Mouse (Mus musculus) cerebellum, postnatal 4 days (tissue): ENCODE results near the gene Bckdhb.
"Not testable (repeated sequence)": the region's sequence is repeated elsewhere in the genome, so short reads cannot be mapped to it uniquely, and the experiment has no call there.

ENCODE experiments used
- DNase-seq, 2 experiments: peaks; one replicate each; pipeline ENCODE4 v3.0.0; 2022; ENCODE audit warnings: low spot score in 2 of 2, mixed read lengths in 1 of 2

Gene Bckdhb

GRCm38 (mm10) chr9:84045632-84046031 lies 120.7 kb downstream of the Bckdhb start:
- no peak for DNase-seq

- DNase-seq = no peak
Observed at GRCm38 (mm10) chr9:84046334-84046733, 121.4 kb downstream of the Bckdhb start.

GRCm38 (mm10) chr9:84046961-84047360 lies 122.0 kb downstream of the Bckdhb start:
- DNase-seq = no peak

GRCm38 (mm10) chr9:84047436-84047835 lies 122.5 kb downstream of the Bckdhb start:
- no peak for DNase-seq

- DNase-seq = no peak
Observed at GRCm38 (mm10) chr9:84049142-84049541, 124.2 kb downstream of the Bckdhb start.

- no peak for DNase-seq
Observed at GRCm38 (mm10) chr9:84050867-84051635, 126.1 kb downstream of the Bckdhb start.

GRCm38 (mm10) chr9:84055125-84055807 lies 130.3 kb downstream of the Bckdhb start:
- no peak for DNase-seq

- not testable (repeated sequence) for DNase-seq
Observed at GRCm38 (mm10) chr9:84060781-84061180, 135.8 kb downstream of the Bckdhb start.

GRCm38 (mm10) chr9:84063617-84064016 lies 138.7 kb downstream of the Bckdhb start:
- DNase-seq = no peak

- no peak for DNase-seq
Observed at GRCm38 (mm10) chr9:84064113-84064512, 139.2 kb downstream of the Bckdhb start.

GRCm38 (mm10) chr9:84070247-84070646 lies 145.3 kb downstream of the Bckdhb start:
- no peak for DNase-seq

- DNase-seq = no peak
Observed at GRCm38 (mm10) chr9:84070740-84071139, 145.8 kb downstream of the Bckdhb start.

- no peak for DNase-seq
Observed at GRCm38 (mm10) chr9:84072534-84072933, 147.6 kb downstream of the Bckdhb start.

GRCm38 (mm10) chr9:84073237-84073636 lies 148.3 kb downstream of the Bckdhb start:
- no peak for DNase-seq

- no peak for DNase-seq
Observed at GRCm38 (mm10) chr9:84083551-84083950, 158.6 kb downstream of the Bckdhb start.

GRCm38 (mm10) chr9:84084686-84085085 lies 159.7 kb downstream of the Bckdhb start:
- DNase-seq = no peak

GRCm38 (mm10) chr9:84090316-84091063 lies 165.5 kb downstream of the Bckdhb start:
- no peak for DNase-seq

GRCm38 (mm10) chr9:84092994-84093393 lies 168.0 kb downstream of the Bckdhb start:
- no peak for DNase-seq

- DNase-seq = no peak
Observed at GRCm38 (mm10) chr9:84094111-84094510, 169.2 kb downstream of the Bckdhb start.

GRCm38 (mm10) chr9:84096484-84097015 lies 171.6 kb downstream of the Bckdhb start:
- no peak for DNase-seq

GRCm38 (mm10) chr9:84103344-84103743 lies 178.4 kb downstream of the Bckdhb start:
- no peak for DNase-seq

GRCm38 (mm10) chr9:84106438-84106837 lies 181.5 kb downstream of the Bckdhb start:
- DNase-seq = no peak
